Mouse (Mus musculus): ENCODE results near the gene Fam219b.

- TF ChIP-seq CTCF (IDR thresholded peaks at IDR 0.05; ENCODE audit: borderline replicate concordance, insufficient read depth, low read depth, low read length) (no peak), POLR2A (IDR thresholded peaks at IDR 0.05; ENCODE audit: borderline replicate concordance, insufficient read depth, low read length) (no peak)
Observed at GRCm38 (mm10) chr9:57543951-57544350, 6.6 kb downstream of the Fam219b start.

All from cerebellum, adult 2 months (tissue).